Mouse (Mus musculus): ENCODE results near the gene Ckap2l.

Ckap2l gene

GRCm38 (mm10) chr2:129263073-129263472, 33.9 kb downstream of the Ckap2l start:
- no peak for DNase-seq (ENCODE audit: low spot score)

GRCm38 (mm10) chr2:129261151-129261794, 35.7 kb downstream of the Ckap2l start:
- DNase-seq (ENCODE audit: low spot score): no peak

GRCm38 (mm10) chr2:129260646-129261045, 36.4 kb downstream of the Ckap2l start:
- no peak for DNase-seq (ENCODE audit: low spot score)

GRCm38 (mm10) chr2:129258475-129259211, 38.4 kb downstream of the Ckap2l start:
- DNase-seq (ENCODE audit: low spot score): peak; percentile 93

GRCm38 (mm10) chr2:129258056-129258455, 39.0 kb downstream of the Ckap2l start:
- DNase-seq (ENCODE audit: low spot score): no peak

- no peak for DNase-seq (ENCODE audit: low spot score)
Measured at GRCm38 (mm10) chr2:129256006-129256405, 41.0 kb downstream of the Ckap2l start.

- no peak for DNase-seq (ENCODE audit: low spot score)
Measured at GRCm38 (mm10) chr2:129254076-129254475, 42.9 kb downstream of the Ckap2l start.

GRCm38 (mm10) chr2:129253631-129253970, 43.4 kb downstream of the Ckap2l start:
- no peak for DNase-seq (ENCODE audit: low spot score)

- DNase-seq (ENCODE audit: low spot score): no peak
Measured at GRCm38 (mm10) chr2:129252836-129253630, 44.0 kb downstream of the Ckap2l start.

GRCm38 (mm10) chr2:129249321-129249720, 47.7 kb downstream of the Ckap2l start:
- DNase-seq (ENCODE audit: low spot score): no peak

GRCm38 (mm10) chr2:129247707-129248121, 49.3 kb downstream of the Ckap2l start:
- no peak for DNase-seq (ENCODE audit: low spot score)

GRCm38 (mm10) chr2:129246924-129247323, 50.1 kb downstream of the Ckap2l start:
- DNase-seq (ENCODE audit: low spot score): no peak

- no peak for DNase-seq (ENCODE audit: low spot score)
Measured at GRCm38 (mm10) chr2:129246436-129246835, 50.6 kb downstream of the Ckap2l start.

GRCm38 (mm10) chr2:129245618-129246017, 51.4 kb downstream of the Ckap2l start:
- DNase-seq (ENCODE audit: low spot score): no peak

- DNase-seq (ENCODE audit: low spot score): no peak
Measured at GRCm38 (mm10) chr2:129244446-129245120, 52.4 kb downstream of the Ckap2l start.

GRCm38 (mm10) chr2:129243786-129244185, 53.2 kb downstream of the Ckap2l start:
- no peak for DNase-seq (ENCODE audit: low spot score)

GRCm38 (mm10) chr2:129243005-129243404, 54.0 kb downstream of the Ckap2l start:
- DNase-seq (ENCODE audit: low spot score): no peak

- DNase-seq (ENCODE audit: low spot score): peak; percentile 50
Measured at GRCm38 (mm10) chr2:129241845-129242833, 54.9 kb downstream of the Ckap2l start.

GRCm38 (mm10) chr2:129240726-129241432, 56.1 kb downstream of the Ckap2l start:
- no peak for DNase-seq (ENCODE audit: low spot score)

GRCm38 (mm10) chr2:129236526-129236925, 60.5 kb downstream of the Ckap2l start:
- DNase-seq (ENCODE audit: low spot score): no peak

All from embryo, embryonic 10 days (tissue).